Mouse (Mus musculus): ENCODE results near the gene Olfr444. TPM values are rescaled to one million over a fixed set of nuclear protein-coding genes. Genes with fewer than 3 reads are reported as not detected.

Gene Olfr444
- polyA plus RNA-seq (2015; fragmentation: Nextera tagmentation; extraction: Ambion mirVana) = not detected in 2 replicates

DNA sequence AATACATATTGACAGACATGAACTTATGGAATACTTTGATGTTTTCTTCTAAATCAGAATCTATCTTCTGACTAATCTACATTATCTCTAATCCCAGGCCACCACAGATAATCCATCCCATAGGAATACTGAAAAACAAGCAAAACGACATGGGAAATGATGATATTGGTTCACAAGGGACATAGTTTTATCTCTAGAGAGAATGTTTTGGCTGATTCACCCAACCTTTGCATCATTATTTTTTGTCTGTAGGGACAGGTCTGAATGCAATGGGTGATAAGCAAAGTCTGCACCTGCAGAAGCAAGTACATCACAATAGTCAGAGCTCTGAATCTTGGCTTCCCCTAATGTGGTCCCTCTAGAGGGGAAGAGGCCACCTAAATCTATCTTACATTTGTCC is at the start of gene Olfr444:
Olfr444 (plus strand) TSS at position 301 of the 400 bp plus-strand sequence.

DNA sequence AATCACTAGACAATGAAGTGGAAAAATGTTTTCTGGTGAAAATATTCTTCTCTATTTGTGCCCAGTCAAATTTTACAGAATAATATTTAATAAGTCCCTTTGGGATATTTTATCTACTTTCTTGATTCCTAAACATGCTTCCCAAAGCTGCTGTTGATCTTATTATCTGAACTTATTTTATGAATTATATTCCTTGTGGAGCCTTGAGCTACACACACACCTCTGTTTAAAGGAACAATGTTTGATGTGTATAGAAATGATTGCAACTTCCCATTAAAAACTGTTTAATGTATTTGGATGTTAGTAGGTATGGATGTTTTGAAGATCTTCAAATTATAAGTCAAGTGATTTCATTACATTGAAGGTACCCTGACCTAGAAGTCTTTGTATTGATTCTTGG is 40.3 kb upstream of the Olfr444 start, which contains the start of gene Olfr447:
Olfr447 (plus strand) TSS at position 301 of the 400 bp plus-strand sequence.

DNA sequence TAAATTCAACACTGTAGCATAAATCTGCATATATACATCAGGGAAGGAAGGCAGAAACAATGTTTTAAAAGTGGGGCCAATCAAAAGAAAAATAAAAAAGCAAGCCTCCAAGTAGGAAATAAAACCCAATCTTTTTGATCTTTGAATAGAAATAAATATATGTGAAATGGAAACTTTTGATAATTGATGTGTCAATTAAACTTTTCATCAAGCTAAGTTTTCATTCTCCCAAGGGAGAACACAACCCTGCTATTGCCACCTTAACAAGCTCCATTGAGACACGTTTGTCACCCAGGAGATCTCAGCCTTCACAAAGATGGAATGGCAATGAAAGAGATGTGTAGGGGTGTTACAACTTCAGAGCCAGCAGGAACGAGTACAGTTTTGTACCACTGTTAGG is 27.8 kb upstream of the Olfr444 start, which contains the start of gene Olfr446:
Olfr446 (plus strand) TSS at position 301 of the 400 bp plus-strand sequence.

Other genes starting within 250 kb of the Olfr444 start
- 59.8 and 62.1 TPM in 2 replicates for gene Tcaf1, start 239.0 kb upstream of the Olfr444 start, polyA plus RNA-seq (2015; fragmentation: Nextera tagmentation; extraction: Ambion mirVana)
- not detected in 2 replicates for gene Olfr453, start 209.7 kb upstream of the Olfr444 start, polyA plus RNA-seq (2015; fragmentation: Nextera tagmentation; extraction: Ambion mirVana)
- not detected in 2 replicates for gene Olfr38, start 192.7 kb upstream of the Olfr444 start, polyA plus RNA-seq (2015; fragmentation: Nextera tagmentation; extraction: Ambion mirVana)
- not detected in 2 replicates for gene Olfr452, start 164.0 kb upstream of the Olfr444 start, polyA plus RNA-seq (2015; fragmentation: Nextera tagmentation; extraction: Ambion mirVana)
- gene Olfr450, start 137.1 kb upstream of the Olfr444 start, polyA plus RNA-seq (2015; fragmentation: Nextera tagmentation; extraction: Ambion mirVana) = not detected in 2 replicates
- gene Olfr449, start 114.7 kb upstream of the Olfr444 start, polyA plus RNA-seq (2015; fragmentation: Nextera tagmentation; extraction: Ambion mirVana) = not detected in 2 replicates
- not detected in 2 replicates for gene Olfr448, start 58.6 kb upstream of the Olfr444 start, polyA plus RNA-seq (2015; fragmentation: Nextera tagmentation; extraction: Ambion mirVana)
- gene Olfr447, start 40.2 kb upstream of the Olfr444 start, polyA plus RNA-seq (2015; fragmentation: Nextera tagmentation; extraction: Ambion mirVana) = not detected in 2 replicates
- not detected in 2 replicates for gene Olfr446, start 27.7 kb upstream of the Olfr444 start, polyA plus RNA-seq (2015; fragmentation: Nextera tagmentation; extraction: Ambion mirVana)
- not detected in 2 replicates for gene Olfr441, start 157.3 kb downstream of the Olfr444 start, polyA plus RNA-seq (2015; fragmentation: Nextera tagmentation; extraction: Ambion mirVana)
- gene Olfr237-ps1, start 197.5 kb downstream of the Olfr444 start, polyA plus RNA-seq (2015; fragmentation: Nextera tagmentation; extraction: Ambion mirVana) = not detected in 2 replicates
- not detected in 2 replicates for gene Olfr437, start 214.2 kb downstream of the Olfr444 start, polyA plus RNA-seq (2015; fragmentation: Nextera tagmentation; extraction: Ambion mirVana)
- not detected in 2 replicates for gene Olfr13, start 223.1 kb downstream of the Olfr444 start, polyA plus RNA-seq (2015; fragmentation: Nextera tagmentation; extraction: Ambion mirVana)
- gene Olfr435, start 248.1 kb downstream of the Olfr444 start, polyA plus RNA-seq (2015; fragmentation: Nextera tagmentation; extraction: Ambion mirVana) = not detected in 2 replicates